Mouse (Mus musculus) neural tube, embryonic 13.5 days (tissue): Measurements from ENCODE around the gene Crim1. TPM values are rescaled to one million over a fixed set of nuclear protein-coding genes. Genes with fewer than 3 reads are reported as not detected.

Source experiments
- ATAC-seq: fragments of 200-750 bp; cut with Nextera tagmentation; 2 replicates; pipeline ENCODE4 v1.8.0; 2017; ENCODE audit warnings: low read depth, mild to moderate bottlenecking, moderate TSS enrichment, moderate library complexity
- H3K27ac ChIP-seq: fragments of 300-500 bp; sonication (generic); replicated peaks from 2 replicates; pipeline ENCODE4 v1.5.1; 2015; ENCODE audit warnings: moderate library complexity, mild to moderate bottlenecking, inconsistent platforms
- H3K27me3 ChIP-seq: fragments of 300-500 bp; sonication (generic); 2 replicates; pipeline ENCODE4 v1.6.1; 2015; ENCODE audit warnings: mild to moderate bottlenecking, inconsistent platforms
- H3K36me3 ChIP-seq: fragments of 300-500 bp; sonication (generic); 2 replicates; pipeline ENCODE4 v1.6.1; 2015; ENCODE audit warnings: mild to moderate bottlenecking, inconsistent platforms
- H3K4me1 ChIP-seq: fragments of 300-500 bp; sonication (generic); replicated peaks from 2 replicates; pipeline ENCODE4 v1.6.1; 2015; ENCODE audit warnings: inconsistent platforms
- H3K4me2 ChIP-seq: fragments of 300-500 bp; sonication (generic); 2 replicates; pipeline ENCODE4 v1.6.1; 2015; ENCODE audit warnings: inconsistent platforms, mild to moderate bottlenecking, moderate library complexity
- H3K4me3 ChIP-seq: fragments of 300-500 bp; sonication (generic); 2 replicates; pipeline ENCODE4 v1.5.1; 2015; ENCODE audit warnings: mild to moderate bottlenecking, inconsistent platforms
- H3K9ac ChIP-seq: fragments of 300-500 bp; sonication (generic); 2 replicates; pipeline ENCODE4 v1.6.1; 2015; ENCODE audit warnings: moderate library complexity, mild to moderate bottlenecking, inconsistent platforms
- H3K9me3 ChIP-seq: fragments of 300-500 bp; sonication (generic); 2 replicates; pipeline ENCODE4 v1.6.1; 2016; ENCODE audit warnings: inconsistent platforms
- WGBS: fragments of 180-500 bp; shearing (Covaris S2); methylation state at CpG from one replicate; pipeline ENCODE4 v1.1.7; 2015; 5-methylcytosine and 5-hydroxymethylcytosine counted together
- polyA plus RNA-seq: library from polyadenylated mRNA; unstranded; fragments of >200 nt; fragmentation: Nextera tagmentation; extraction: Ambion mirVana; gene quantifications from 2 replicates; pipeline ENCODE4 v1.2.1, GENCODE M21; 2015

Crim1 gene
- polyA plus RNA-seq, 1 experiment from 2014 or later: 12.4 TPM

- no peak for ATAC-seq
- H3K4me3 ChIP-seq: no peak overlapping the region
- WGBS: 84% methylated on average over 6 of the region's 6 CpGs
- no peaks in the 10 kb centered on the region for H3K27me3 ChIP-seq
- no peak overlapping the region for H3K27ac ChIP-seq
- H3K9me3 ChIP-seq: no peaks in the 10 kb centered on the region
- H3K4me2 ChIP-seq: no peak overlapping the region
- no peak overlapping the region for H3K9ac ChIP-seq
- peaks cover 75% of the 10 kb centered on the region for H3K36me3 ChIP-seq
- no peaks in the 10 kb centered on the region for H3K4me1 ChIP-seq
Observed at GRCm38 (mm10) chr17:78373174-78373573, 173.1 kb downstream of the Crim1 start.

GRCm38 (mm10) chr17:78373849-78374248 lies 173.8 kb downstream of the Crim1 start:
- no peak overlapping the region for H3K9ac ChIP-seq
- no peak overlapping the region for H3K4me3 ChIP-seq
- 90% methylated on average over 8 of the region's 8 CpGs for WGBS
- no peaks in the 10 kb centered on the region for H3K9me3 ChIP-seq
- no peak overlapping the region for H3K27ac ChIP-seq
- peaks cover 72% of the 10 kb centered on the region for H3K36me3 ChIP-seq
- H3K27me3 ChIP-seq: no peaks in the 10 kb centered on the region
- no peak overlapping the region for H3K4me2 ChIP-seq
- ATAC-seq: no peak
- no peaks in the 10 kb centered on the region for H3K4me1 ChIP-seq

GRCm38 (mm10) chr17:78374756-78375155 lies 174.7 kb downstream of the Crim1 start:
- Histone ChIP-seq H3K4me2 (no peak overlapping the region), H3K9me3 (no peaks in the 10 kb centered on the region), H3K27me3 (no peaks in the 10 kb centered on the region), H3K36me3 (peaks cover 63% of the 10 kb centered on the region), H3K4me1 (no peaks in the 10 kb centered on the region), H3K27ac (no peak overlapping the region), H3K4me3 (no peak overlapping the region), H3K9ac (no peak overlapping the region)
- ATAC-seq: no peak
- WGBS: 77% methylated on average over 10 of the region's 10 CpGs

- ATAC-seq: no peak
- H3K9ac ChIP-seq: no peak overlapping the region
- H3K4me2 ChIP-seq: no peak overlapping the region
- H3K36me3 ChIP-seq: peaks cover 48% of the 10 kb centered on the region
- no peaks in the 10 kb centered on the region for H3K27me3 ChIP-seq
- 77% methylated on average over 8 of the region's 8 CpGs for WGBS
- H3K27ac ChIP-seq: no peak overlapping the region
- no peaks in the 10 kb centered on the region for H3K9me3 ChIP-seq
- H3K4me3 ChIP-seq: no peak overlapping the region
- H3K4me1 ChIP-seq: no peaks in the 10 kb centered on the region
Observed at GRCm38 (mm10) chr17:78376587-78376986, 176.5 kb downstream of the Crim1 start.

- no peaks in the 10 kb centered on the region for H3K4me1 ChIP-seq
- H3K9me3 ChIP-seq: no peaks in the 10 kb centered on the region
- no peak overlapping the region for H3K27ac ChIP-seq
- no peak overlapping the region for H3K9ac ChIP-seq
- H3K27me3 ChIP-seq: no peaks in the 10 kb centered on the region
- H3K4me3 ChIP-seq: no peak overlapping the region
- WGBS: 72% methylated on average over 8 of the region's 8 CpGs
- ATAC-seq: no peak
- H3K4me2 ChIP-seq: no peak overlapping the region
- H3K36me3 ChIP-seq: peaks cover 43% of the 10 kb centered on the region
Observed at GRCm38 (mm10) chr17:78379079-78379729, 179.2 kb downstream of the Crim1 start.

- no peak for ATAC-seq
- H3K9ac ChIP-seq: no peak overlapping the region
- no peak overlapping the region for H3K4me2 ChIP-seq
- H3K27ac ChIP-seq: no peak overlapping the region
- H3K9me3 ChIP-seq: no peaks in the 10 kb centered on the region
- no peaks in the 10 kb centered on the region for H3K27me3 ChIP-seq
- no peaks in the 10 kb centered on the region for H3K4me1 ChIP-seq
- no peak overlapping the region for H3K4me3 ChIP-seq
- WGBS: 69% methylated on average over 11 of the region's 11 CpGs
- H3K36me3 ChIP-seq: peaks cover 38% of the 10 kb centered on the region
Observed at GRCm38 (mm10) chr17:78379730-78380245, 179.7 kb downstream of the Crim1 start.

GRCm38 (mm10) chr17:78382321-78382720 lies 182.3 kb downstream of the Crim1 start:
- Histone ChIP-seq H3K27me3 (no peaks in the 10 kb centered on the region), H3K27ac (no peak overlapping the region), H3K4me3 (no peak overlapping the region), H3K4me1 (no peaks in the 10 kb centered on the region), H3K36me3 (peaks cover 30% of the 10 kb centered on the region), H3K9ac (no peak overlapping the region), H3K4me2 (no peak overlapping the region), H3K9me3 (no peaks in the 10 kb centered on the region)
- ATAC-seq: no peak
- WGBS: 92% methylated on average over 3 of the region's 3 CpGs

GRCm38 (mm10) chr17:78387665-78388064 lies 187.6 kb downstream of the Crim1 start:
- H3K9ac ChIP-seq: no peak overlapping the region
- no peak overlapping the region for H3K4me3 ChIP-seq
- ATAC-seq: no peak
- WGBS: 82% methylated on average over 9 of the region's 9 CpGs
- no peak overlapping the region for H3K4me2 ChIP-seq
- H3K27me3 ChIP-seq: no peaks in the 10 kb centered on the region
- H3K4me1 ChIP-seq: no peaks in the 10 kb centered on the region
- H3K9me3 ChIP-seq: no peaks in the 10 kb centered on the region
- H3K36me3 ChIP-seq: peaks cover 10% of the 10 kb centered on the region; the same call in 1 of the 2 replicates
- no peak overlapping the region for H3K27ac ChIP-seq

- 0 out of 2 replicates have a peak, but pooled peaks cover 4% of the 10 kb centered on the region for H3K36me3 ChIP-seq
- H3K4me2 ChIP-seq: no peak overlapping the region
- H3K4me3 ChIP-seq: no peak overlapping the region
- H3K27ac ChIP-seq: no peak overlapping the region
- no peak overlapping the region for H3K9ac ChIP-seq
- no peaks in the 10 kb centered on the region for H3K27me3 ChIP-seq
- H3K9me3 ChIP-seq: no peaks in the 10 kb centered on the region
- 83% methylated on average over 9 of the region's 9 CpGs for WGBS
- no peak for ATAC-seq
- H3K4me1 ChIP-seq: no peaks in the 10 kb centered on the region
Observed at GRCm38 (mm10) chr17:78388101-78388847, 188.2 kb downstream of the Crim1 start.

- Histone ChIP-seq H3K27ac (no peak overlapping the region), H3K9ac (no peak overlapping the region), H3K9me3 (no peaks in the 10 kb centered on the region), H3K4me1 (no peaks in the 10 kb centered on the region), H3K4me2 (no peak overlapping the region), H3K36me3 (no peaks in the 10 kb centered on the region), H3K4me3 (no peak overlapping the region), H3K27me3 (no peaks in the 10 kb centered on the region)
- ATAC-seq: no peak
- WGBS: 89% methylated on average over 5 of the region's 5 CpGs
Observed at GRCm38 (mm10) chr17:78389573-78389972, 189.5 kb downstream of the Crim1 start.

- Histone ChIP-seq H3K9me3 (no peaks in the 10 kb centered on the region), H3K4me2 (no peak overlapping the region), H3K27ac (no peak overlapping the region), H3K27me3 (no peaks in the 10 kb centered on the region), H3K9ac (no peak overlapping the region), H3K4me1 (no peaks in the 10 kb centered on the region), H3K4me3 (no peak overlapping the region), H3K36me3 (no peaks in the 10 kb centered on the region)
- 85% methylated on average over 9 of the region's 9 CpGs for WGBS
- no peak for ATAC-seq
Observed at GRCm38 (mm10) chr17:78392401-78393087, 192.5 kb downstream of the Crim1 start.
